Mouse (Mus musculus) lung, adult 2 months (tissue): ENCODE measurements around the gene Fanca.

Source experiments
- CTCF ChIP-seq: fragments of 200-500 bp; IDR thresholded peaks from 2 replicates; pipeline ENCODE4 v1.5.1; 2011; ENCODE audit warnings: mild to moderate bottlenecking, low read length, control low read depth; ENCODE audit not compliant: insufficient read depth
- POLR2A ChIP-seq: fragments of 200-500 bp; IDR thresholded peaks from 2 replicates; pipeline ENCODE4 v1.6.1; 2011; ENCODE audit warnings: low read depth, mild to moderate bottlenecking, control low read depth, low read length, borderline replicate concordance; ENCODE audit errors: extremely low read depth

- TF ChIP-seq CTCF (no peak), POLR2A (no peak)
Observed at GRCm38 (mm10) chr8:123233300-123233699, 85.1 kb downstream of the Fanca start.
